ENCODE assay signal across 9 mouse cellular contexts in genomic region chr2:172551081-172551720, GRCm38 (mm10). TPM values are rescaled to one million over a fixed set of nuclear protein-coding genes. Genes with fewer than 3 reads are reported as not detected.
DNase-seq lines count a peak whose midpoint lies in the region; ATAC-seq and TF ChIP-seq lines count a peak whose summit lies in the region.
"Had no signal": no experiment of that assay in that cellular context is flagged by ENCODE, and none has a peak within 500 bp of the region (broad histone marks: within the 10 kb centered on the region; RNA-seq: fewer than 3 reads in every experiment).

No protein-coding gene starts in this region.

- peak overlapping the region; percentile 24; the same call in 1 of the 2 replicates for H3K4me3 ChIP-seq in liver, embryonic 11.5 days (ENCODE audit: low read depth, low read length)
- H3K4me3 ChIP-seq in liver, postnatal 0 days (ENCODE audit: low read depth, low read length): no peak overlapping the region
- H3K4me3 ChIP-seq in hindbrain, embryonic 12.5 days: peak overlapping the region; percentile 28
- H3K4me3 ChIP-seq in neural tube, embryonic 12.5 days: peak overlapping the region; percentile 13
- H3K4me3 ChIP-seq: liver, embryonic 13.5 days had no signal

- no peak overlapping the region for H3K27ac ChIP-seq in liver, embryonic 11.5 days (ENCODE audit: low read depth, low read length)
- H3K27ac ChIP-seq in liver, postnatal 0 days (ENCODE audit: low read depth): no peak overlapping the region
- no peak overlapping the region for H3K27ac ChIP-seq in hindbrain, embryonic 12.5 days
- no peak overlapping the region for H3K27ac ChIP-seq in neural tube, embryonic 12.5 days
- H3K27ac ChIP-seq: liver, embryonic 13.5 days had no signal

- TF ChIP-seq CTCF in liver, postnatal 0 days (IDR thresholded peaks at IDR 0.05; ENCODE audit: low read depth): no peak

- DNase-seq in liver, embryonic 11.5 days (ENCODE audit: low spot score): peak; percentile 44
- no peak for DNase-seq in liver, postnatal 0 days
- peak; percentile 68 for DNase-seq in embryo, embryonic 9.5 days (ENCODE audit: extremely low spot score)
- no peak for DNase-seq in ovary, postnatal 10 days (ENCODE audit: low spot score)
- DNase-seq in right cerebral cortex, adult 18-20 months: no peak
- DNase-seq in kidney, postnatal 10 days: no peak
- DNase-seq: liver, embryonic 13.5 days had no signal

- H3K4me2 ChIP-seq in liver, embryonic 11.5 days: peak overlapping the region; percentile 48
- H3K4me2 ChIP-seq in liver, postnatal 0 days (ENCODE audit: low read depth, low read length): no peak overlapping the region
- H3K4me2 ChIP-seq in hindbrain, embryonic 12.5 days (replicated peaks): peak overlapping the region; percentile 44
- peak overlapping the region; percentile 61 for H3K4me2 ChIP-seq in neural tube, embryonic 12.5 days (replicated peaks)
- H3K4me2 ChIP-seq: liver, embryonic 13.5 days had no signal

- no peak for ATAC-seq in liver, embryonic 11.5 days (replicated peaks; ENCODE audit: low FRiP score)
- no peak for ATAC-seq in liver, postnatal 0 days
- no peak for ATAC-seq in hindbrain, embryonic 12.5 days (ENCODE audit: low FRiP score)
- ATAC-seq in neural tube, embryonic 12.5 days (ENCODE audit: low FRiP score, low read depth): no peak

- H3K36me3 ChIP-seq in liver, embryonic 11.5 days (ENCODE audit: control insufficient read depth, insufficient read depth, low read length): no peaks in the 10 kb centered on the region
- H3K36me3 ChIP-seq in liver, postnatal 0 days (replicated peaks; ENCODE audit: insufficient read depth, low read length): no peaks in the 10 kb centered on the region
- H3K36me3 ChIP-seq in hindbrain, embryonic 12.5 days: no peaks in the 10 kb centered on the region
- H3K36me3 ChIP-seq in neural tube, embryonic 12.5 days: no peaks in the 10 kb centered on the region
- H3K36me3 ChIP-seq: liver, embryonic 13.5 days had no signal

- no peaks in the 10 kb centered on the region for H3K9me3 ChIP-seq in liver, embryonic 11.5 days (ENCODE audit: control insufficient read depth, low read length)
- no peaks in the 10 kb centered on the region for H3K9me3 ChIP-seq in liver, postnatal 0 days (ENCODE audit: low read length)
- H3K9me3 ChIP-seq in hindbrain, embryonic 12.5 days (replicated peaks): no peaks in the 10 kb centered on the region
- no peaks in the 10 kb centered on the region for H3K9me3 ChIP-seq in neural tube, embryonic 12.5 days
- H3K9me3 ChIP-seq: liver, embryonic 13.5 days had no signal

- WGBS in liver, embryonic 11.5 days: 3% methylated on average over 57 of the region's 57 CpGs
- WGBS in liver, postnatal 0 days (ENCODE audit: insufficient replicate concordance): 2% methylated on average over 57 of the region's 57 CpGs
- WGBS in hindbrain, embryonic 12.5 days: 1% methylated on average over 57 of the region's 57 CpGs
- WGBS in neural tube, embryonic 12.5 days: under 1% methylated on average over 57 of the region's 57 CpGs

- peaks cover 90% of the 10 kb centered on the region for H3K27me3 ChIP-seq in liver, embryonic 11.5 days (replicated peaks; ENCODE audit: control insufficient read depth, insufficient read depth, low read length)
- peaks cover 86% of the 10 kb centered on the region for H3K27me3 ChIP-seq in liver, postnatal 0 days (ENCODE audit: insufficient read depth, low read length)
- H3K27me3 ChIP-seq in hindbrain, embryonic 12.5 days: peaks cover 96% of the 10 kb centered on the region
- H3K27me3 ChIP-seq in neural tube, embryonic 12.5 days (replicated peaks): peaks cover 95% of the 10 kb centered on the region

- H3K4me1 ChIP-seq in liver, embryonic 11.5 days (replicated peaks; ENCODE audit: control insufficient read depth, insufficient read depth, low read length): peaks cover 3% of the 10 kb centered on the region; the same call in 1 of the 2 replicates
- peaks cover 10% of the 10 kb centered on the region; the same call in 1 of the 2 replicates for H3K4me1 ChIP-seq in liver, postnatal 0 days (ENCODE audit: insufficient read depth)
- H3K4me1 ChIP-seq in hindbrain, embryonic 12.5 days: peaks cover 40% of the 10 kb centered on the region
- peaks cover 43% of the 10 kb centered on the region for H3K4me1 ChIP-seq in neural tube, embryonic 12.5 days

- H3K9ac ChIP-seq in liver, embryonic 11.5 days (ENCODE audit: low read depth, low read length): no peak overlapping the region
- H3K9ac ChIP-seq in liver, postnatal 0 days (replicated peaks): no peak overlapping the region
- H3K9ac ChIP-seq in hindbrain, embryonic 12.5 days: no peak overlapping the region
- 0 out of 2 replicates have a peak overlapping the region, but pooled peaks have one; percentile 1 for H3K9ac ChIP-seq in neural tube, embryonic 12.5 days
- H3K9ac ChIP-seq: liver, embryonic 13.5 days had no signal

- no peak for TF ChIP-seq EP300 in liver, postnatal 0 days (IDR thresholded peaks at IDR 0.05; ENCODE audit: low read depth)

RNA-seq across cellular contexts. Expression of gene Tfap2c, which starts 1.8 kb away (rescaled TPM):
- polyA plus RNA-seq in liver, embryonic 11.5 days (2014; fragmentation: Nextera tagmentation; extraction: Ambion mirVana): 0.30 and 0.33 TPM in 2 replicates
- polyA plus RNA-seq in liver, postnatal 0 days (2015; fragmentation: Nextera tagmentation; extraction: Ambion mirVana): not detected in 2 replicates
- 1.6 and 1.9 TPM in 2 replicates for polyA plus RNA-seq in hindbrain, embryonic 12.5 days (2016; fragmentation: Nextera tagmentation; extraction: Ambion mirVana)
- 1.0 and 1.1 TPM in 2 replicates for polyA plus RNA-seq in neural tube, embryonic 12.5 days (2016; fragmentation: Nextera tagmentation; extraction: Ambion mirVana)
- polyA plus RNA-seq: liver, embryonic 13.5 days had no signal

Comparison
In these comparisons a context has a peak if more than half of its experiments do, and no peak if none do; other contexts are left out.
1. DNase-seq: peak in liver, embryonic 11.5 days (single experiment) and embryo, embryonic 9.5 days (single experiment); none in liver, postnatal 0 days (single experiment), ovary, postnatal 10 days (single experiment), right cerebral cortex, adult 18-20 months (single experiment) and kidney, postnatal 10 days (single experiment).